Mouse (Mus musculus) layer of hippocampus, adult 2 months (tissue): ENCODE measurements around the gene Fam196b. TPM values are rescaled to one million over a fixed set of nuclear protein-coding genes. Genes with fewer than 3 reads are reported as not detected.

Source experiments
- DNase-seq, 2 experiments: peaks; one replicate each; pipeline ENCODE4 v3.0.0; 2022; ENCODE audit warnings: low spot score in 2 of 2
- H3K27ac ChIP-seq: fragments of 200-600 bp; 2 replicates; pipeline ENCODE4 v1.8.1; 2022
- H3K4me3 ChIP-seq: fragments of 200-600 bp; 2 replicates; pipeline ENCODE4 v1.8.1; 2022; ENCODE audit warnings: mild to moderate bottlenecking
- CTCF ChIP-seq: fragments of 200-600 bp; conservative IDR thresholded peaks from 2 replicates; pipeline ENCODE4 v1.8.1; 2022; ENCODE audit warnings: antibody characterized with exemption, mild to moderate bottlenecking, moderate library complexity
- total RNA-seq, 2 experiments: library from RNA; stranded (reverse); gene quantifications; 2 replicates each; pipeline ENCODE4 v1.2.3; 2021

The Fam196b gene
- total RNA-seq, 2 experiments from 2014 or later: 0.47 to 0.74 TPM

- no peak for TF ChIP-seq CTCF
- Histone ChIP-seq H3K27ac (no peak overlapping the region), H3K4me3 (no peak overlapping the region)
- DNase-seq: no peak
Measured at GRCm38 (mm10) chr11:34308731-34309130, 5.9 kb upstream of the Fam196b start.

DNA sequence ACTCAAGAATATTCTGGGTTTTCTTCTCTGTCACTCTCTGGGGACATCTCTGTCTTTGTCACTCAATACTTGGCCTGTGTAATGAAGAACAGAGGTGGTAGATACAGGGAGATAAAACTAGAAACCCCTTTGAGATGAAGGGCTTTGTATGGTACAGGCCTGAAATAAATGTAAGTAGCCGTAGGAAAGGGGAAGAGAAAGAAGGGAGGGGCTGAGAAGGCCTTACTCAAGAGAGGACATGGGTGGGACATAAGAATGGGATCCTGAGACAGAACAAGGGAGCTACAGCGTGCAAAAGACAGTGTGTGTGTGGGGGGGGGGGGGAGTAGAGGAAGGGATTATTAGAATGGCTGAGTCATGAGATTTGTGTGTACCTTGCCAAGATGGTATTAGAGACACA, 5.3 kb upstream of the Fam196b start:
- no peak for TF ChIP-seq CTCF
- no peak for DNase-seq
- no peak overlapping the region for H3K4me3 ChIP-seq
- no peak overlapping the region for H3K27ac ChIP-seq

DNA sequence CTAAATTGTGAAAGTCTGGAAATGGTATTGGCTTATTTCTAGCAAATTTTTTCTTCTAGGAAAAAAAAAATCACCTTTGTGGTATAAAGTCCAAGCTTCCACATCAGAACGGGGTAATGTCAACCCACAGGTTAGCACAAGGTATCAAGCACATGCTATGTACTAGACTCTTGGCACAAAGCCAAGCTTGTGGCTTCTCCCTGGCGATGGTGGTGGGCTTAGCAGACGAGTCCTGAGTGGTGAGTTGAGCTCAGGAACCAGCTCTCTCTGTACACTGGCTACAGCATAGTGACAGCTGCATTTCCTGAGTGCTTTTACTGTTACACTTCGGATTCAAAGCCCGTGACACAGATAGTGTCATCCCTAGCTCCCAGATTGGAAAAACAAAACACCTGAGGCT, 2.9 kb upstream of the Fam196b start:
- Histone ChIP-seq H3K4me3 (no peak overlapping the region), H3K27ac (no peak overlapping the region)
- no peak for DNase-seq
- TF ChIP-seq CTCF: no peak

DNA sequence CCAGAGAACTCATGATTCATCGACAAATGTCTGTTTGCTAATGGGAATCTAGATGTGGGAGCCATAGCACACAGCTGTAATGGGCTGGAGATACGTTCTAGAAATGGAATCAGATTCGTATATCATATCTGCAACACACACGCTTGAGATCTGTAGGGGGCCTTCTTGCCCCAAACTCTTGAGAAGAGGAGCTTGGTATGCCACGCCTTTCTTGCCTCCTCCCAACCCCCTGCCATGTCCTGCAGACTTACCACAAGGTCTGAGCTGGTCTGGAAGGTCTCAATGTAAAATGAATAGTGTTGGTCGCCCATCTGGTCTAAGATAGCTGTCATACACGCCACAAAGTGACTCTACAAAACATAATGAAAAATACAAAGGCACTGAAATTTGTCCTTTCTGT, 2.4 kb upstream of the Fam196b start:
- no peak overlapping the region for H3K4me3 ChIP-seq
- TF ChIP-seq CTCF: no peak
- H3K27ac ChIP-seq: no peak overlapping the region
- no peak for DNase-seq

GRCm38 (mm10) chr11:34315383-34315782, 761 bp downstream of the Fam196b start:
- Histone ChIP-seq H3K27ac (no peak overlapping the region), H3K4me3 (peak overlapping the region; percentile 45; the same call in 1 of the 2 replicates)
- TF ChIP-seq CTCF: no peak
- DNase-seq: no peak

DNA sequence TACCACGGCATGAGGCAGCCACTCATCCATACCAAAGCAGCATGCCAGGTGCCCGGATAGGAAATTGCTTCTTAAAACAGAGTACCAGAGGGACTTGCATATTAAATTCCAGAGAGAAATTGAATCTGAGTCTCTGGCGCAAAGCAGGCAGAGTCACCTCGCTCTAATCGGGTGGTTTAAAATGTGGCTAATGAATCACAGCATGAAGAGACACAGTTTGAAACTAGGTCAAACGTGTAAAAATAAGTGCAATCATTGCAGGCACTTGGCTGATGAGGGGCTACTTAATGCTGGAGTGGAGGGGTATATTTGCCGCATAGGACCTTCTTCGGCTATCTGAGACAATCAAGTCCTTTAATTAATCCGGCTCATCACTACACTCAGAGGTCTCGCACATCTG, 1.6 kb downstream of the Fam196b start:
- DNase-seq: no peak
- no peak overlapping the region for H3K27ac ChIP-seq
- no peak for TF ChIP-seq CTCF
- peak overlapping the region; percentile 13; the same call in 1 of the 2 replicates for H3K4me3 ChIP-seq

DNA sequence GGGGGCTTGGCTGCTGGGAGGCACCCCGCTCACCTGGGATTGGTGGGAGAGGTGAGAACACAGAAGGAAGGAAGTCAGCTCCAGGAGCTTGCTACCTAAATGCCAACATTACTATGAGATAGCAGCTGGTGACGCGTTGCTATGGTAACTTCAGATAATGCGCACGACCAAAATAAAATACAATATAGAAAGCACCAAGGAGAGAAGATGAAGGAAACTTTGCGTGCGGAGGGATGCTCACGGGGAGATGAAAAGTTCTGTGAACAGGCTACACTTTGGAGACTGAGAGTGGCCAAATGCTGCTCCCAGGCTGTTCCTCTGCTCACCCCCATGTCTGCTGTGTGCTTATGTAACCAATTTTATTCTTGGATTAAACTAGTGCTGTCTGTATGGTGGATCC, 2.4 kb downstream of the Fam196b start:
- DNase-seq: peak; percentile 18 to 34
- H3K27ac ChIP-seq: no peak overlapping the region
- no peak for TF ChIP-seq CTCF
- H3K4me3 ChIP-seq: peak overlapping the region; percentile 8; the same call in 1 of the 2 replicates

DNA sequence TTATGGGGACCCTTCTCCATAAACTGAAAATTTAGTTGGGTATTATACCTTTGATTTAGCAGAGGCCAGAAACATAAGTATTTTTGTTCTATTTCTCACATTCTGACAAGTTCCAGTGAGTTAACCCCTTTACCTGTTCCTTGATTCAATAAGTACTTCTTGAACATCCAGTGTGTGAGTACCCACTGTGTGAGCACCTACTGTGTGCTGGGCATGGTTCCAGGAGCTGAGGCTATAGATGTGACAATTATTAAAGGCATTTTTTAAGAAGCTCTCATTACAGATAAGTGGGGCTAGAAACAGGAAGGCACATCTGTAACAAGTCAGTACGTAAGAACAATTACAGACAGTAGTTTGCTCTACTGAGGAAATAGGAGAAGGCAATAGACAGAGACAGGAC, 4.7 kb downstream of the Fam196b start:
- no peak for TF ChIP-seq CTCF
- H3K27ac ChIP-seq: no peak overlapping the region
- DNase-seq: no peak
- no peak overlapping the region for H3K4me3 ChIP-seq

GRCm38 (mm10) chr11:34323664-34324063, 9.0 kb downstream of the Fam196b start:
- DNase-seq: no peak
- no peak overlapping the region for H3K27ac ChIP-seq
- no peak for TF ChIP-seq CTCF
- no peak overlapping the region for H3K4me3 ChIP-seq

DNA sequence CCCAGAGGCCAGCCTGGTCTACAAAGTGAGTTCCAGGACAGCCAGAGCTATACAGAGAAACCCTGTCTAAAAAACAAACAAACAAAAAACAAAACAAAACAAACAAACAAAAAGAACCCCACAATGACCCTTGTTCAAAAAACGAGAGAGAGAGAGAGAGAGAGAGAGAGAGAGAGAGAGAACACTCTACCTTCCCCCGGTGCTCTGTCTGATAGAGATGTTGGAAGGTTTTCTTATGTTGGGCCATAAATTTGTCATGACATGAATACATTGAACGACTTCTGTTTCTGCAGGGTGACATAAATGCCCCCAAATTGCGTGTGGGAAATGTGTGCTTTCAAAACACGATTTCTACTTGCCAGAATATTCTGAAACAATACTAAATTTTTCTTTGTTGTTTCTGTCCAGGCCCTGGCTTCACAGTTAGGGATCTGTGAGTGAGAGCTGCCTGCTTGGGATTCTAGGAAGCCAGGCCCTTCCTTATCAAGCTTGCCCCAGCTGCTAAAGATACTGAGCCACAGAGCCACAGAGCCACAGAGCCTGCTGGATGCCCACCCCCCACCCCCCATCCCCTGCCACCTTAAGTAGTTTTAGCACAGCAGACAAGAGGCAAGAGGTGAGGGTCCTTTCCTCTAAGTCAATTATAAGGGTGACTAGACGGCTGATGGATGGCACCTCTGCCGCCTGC, 17.9 kb downstream of the Fam196b start:
- no peak for DNase-seq
- Histone ChIP-seq H3K27ac (no peak overlapping the region), H3K4me3 (no peak overlapping the region)
- no peak for TF ChIP-seq CTCF

DNA sequence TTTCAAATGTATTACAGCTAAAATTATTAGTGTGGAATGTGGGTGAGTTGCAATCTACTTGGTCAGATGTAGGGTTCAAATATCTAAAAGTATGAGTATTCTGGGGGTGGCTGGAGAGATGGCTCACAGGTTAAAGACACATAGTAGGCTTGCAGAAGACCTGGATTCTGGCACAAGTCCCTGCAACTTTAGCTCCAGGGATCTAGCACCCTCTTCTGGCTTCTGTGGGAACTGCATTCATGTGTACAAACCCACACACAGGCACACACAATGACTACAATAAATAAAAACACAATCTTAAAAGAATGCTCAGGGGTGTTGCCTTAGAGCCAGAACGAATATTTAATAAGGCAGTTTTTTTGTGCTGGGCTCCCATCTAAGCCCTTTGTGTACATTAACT, 23.3 kb downstream of the Fam196b start:
- H3K27ac ChIP-seq: no peak overlapping the region
- no peak overlapping the region for H3K4me3 ChIP-seq
- no peak for DNase-seq
- TF ChIP-seq CTCF: peak; percentile 68

- DNase-seq: no peak
- Histone ChIP-seq H3K27ac (no peak overlapping the region), H3K4me3 (no peak overlapping the region)
- no peak for TF ChIP-seq CTCF
Measured at GRCm38 (mm10) chr11:34339693-34340092, 25.1 kb downstream of the Fam196b start.

- Histone ChIP-seq H3K27ac (no peak overlapping the region), H3K4me3 (no peak overlapping the region)
- no peak for TF ChIP-seq CTCF
- no peak for DNase-seq
Measured at GRCm38 (mm10) chr11:34343742-34344307, 29.2 kb downstream of the Fam196b start.

- Histone ChIP-seq H3K4me3 (no peak overlapping the region), H3K27ac (no peak overlapping the region)
- no peak for TF ChIP-seq CTCF
- no peak for DNase-seq
Measured at GRCm38 (mm10) chr11:34344310-34344709, 29.7 kb downstream of the Fam196b start.
